Mouse (Mus musculus) embryo, embryonic 9.5 days (tissue): ENCODE results near the gene Btbd11.

Source experiments
- DNase-seq: peaks from one replicate; pipeline ENCODE4 v3.0.0-alpha.2; 2017; ENCODE audit errors: extremely low spot score

Gene Btbd11

DNA sequence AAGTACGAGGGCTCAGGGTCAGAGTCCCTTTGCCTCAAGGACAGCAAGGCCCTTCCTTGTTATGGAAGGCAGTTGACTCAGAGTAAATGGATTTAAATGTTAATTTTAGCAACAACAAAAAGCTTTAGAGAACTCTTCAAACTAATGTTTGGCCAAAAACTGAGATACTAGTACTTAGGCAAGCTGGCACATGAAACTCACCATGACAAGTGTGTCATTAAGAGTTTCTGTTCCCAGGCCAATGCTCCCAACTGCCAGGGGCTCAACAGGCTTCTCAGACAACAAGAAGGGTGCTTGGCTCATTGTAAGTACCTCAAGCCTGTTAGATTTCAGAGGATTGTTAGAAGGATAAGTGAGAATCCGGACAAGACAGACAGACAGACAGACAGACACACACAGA is 204.7 kb downstream of the Btbd11 start:
- DNase-seq = no peak

DNA sequence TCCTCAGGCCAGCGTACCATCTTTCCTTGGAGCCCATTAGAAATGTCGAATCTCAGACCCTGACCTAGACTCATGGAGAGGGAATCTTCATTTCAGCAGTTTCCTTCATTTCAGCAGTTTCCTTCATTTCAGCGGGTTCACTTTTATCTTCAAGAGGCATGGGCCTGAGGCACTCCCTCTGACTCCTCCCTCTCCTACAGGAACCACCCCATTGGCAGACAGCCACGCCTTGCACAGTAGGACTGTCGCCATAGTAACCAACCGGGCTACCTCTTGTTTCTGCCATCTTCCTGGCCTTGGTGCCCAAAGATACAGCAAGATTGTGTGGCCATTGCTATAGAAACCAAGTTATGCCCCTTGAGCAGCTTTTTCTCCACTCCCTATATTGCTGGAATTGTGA is 205.4 kb downstream of the Btbd11 start:
- no peak for DNase-seq

DNA sequence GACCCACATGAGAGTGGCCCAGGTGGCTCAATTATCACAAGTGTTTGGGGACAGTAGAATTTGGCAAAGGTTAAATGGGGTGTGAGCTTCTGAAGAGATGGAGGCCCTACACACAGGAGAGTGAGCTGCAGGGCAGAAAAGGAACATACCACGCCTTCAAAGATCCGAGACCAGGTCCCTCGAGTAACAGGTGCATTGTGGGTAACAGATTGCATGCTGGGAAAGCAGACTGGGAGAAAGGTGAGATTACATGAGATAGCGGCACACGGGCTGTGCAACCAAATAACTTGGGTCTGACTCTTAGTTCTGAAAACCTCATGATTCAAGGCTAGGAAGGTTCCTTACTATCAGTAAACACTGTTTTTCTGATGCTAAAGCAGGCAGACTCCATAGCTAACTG is 209.7 kb downstream of the Btbd11 start:
- DNase-seq = no peak

DNA sequence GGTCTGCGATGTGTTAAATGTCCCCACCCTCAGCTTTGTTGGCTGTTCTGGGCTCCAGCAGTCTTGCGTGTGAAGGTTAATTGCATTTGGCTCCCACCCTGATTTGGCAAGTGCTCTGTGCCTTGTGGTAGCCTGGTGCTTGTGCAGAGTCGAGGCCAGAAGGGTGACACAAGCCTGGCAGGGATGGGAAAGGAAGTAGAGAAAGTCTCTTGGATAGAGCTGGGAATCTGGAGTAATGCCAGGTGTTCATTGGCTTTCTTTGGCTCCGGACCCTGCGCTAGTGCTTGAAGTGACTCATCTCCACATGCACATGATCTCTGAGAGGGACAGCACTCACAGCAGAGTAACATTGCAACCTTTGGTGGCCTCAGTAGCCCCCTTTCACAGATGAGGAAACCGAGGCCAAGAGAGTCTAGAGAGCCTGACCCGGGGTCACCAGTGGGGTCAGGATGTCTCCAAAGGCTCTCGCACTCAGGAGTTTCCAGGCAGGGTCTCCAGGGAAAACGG is 211.5 kb downstream of the Btbd11 start:
- no peak for DNase-seq

DNA sequence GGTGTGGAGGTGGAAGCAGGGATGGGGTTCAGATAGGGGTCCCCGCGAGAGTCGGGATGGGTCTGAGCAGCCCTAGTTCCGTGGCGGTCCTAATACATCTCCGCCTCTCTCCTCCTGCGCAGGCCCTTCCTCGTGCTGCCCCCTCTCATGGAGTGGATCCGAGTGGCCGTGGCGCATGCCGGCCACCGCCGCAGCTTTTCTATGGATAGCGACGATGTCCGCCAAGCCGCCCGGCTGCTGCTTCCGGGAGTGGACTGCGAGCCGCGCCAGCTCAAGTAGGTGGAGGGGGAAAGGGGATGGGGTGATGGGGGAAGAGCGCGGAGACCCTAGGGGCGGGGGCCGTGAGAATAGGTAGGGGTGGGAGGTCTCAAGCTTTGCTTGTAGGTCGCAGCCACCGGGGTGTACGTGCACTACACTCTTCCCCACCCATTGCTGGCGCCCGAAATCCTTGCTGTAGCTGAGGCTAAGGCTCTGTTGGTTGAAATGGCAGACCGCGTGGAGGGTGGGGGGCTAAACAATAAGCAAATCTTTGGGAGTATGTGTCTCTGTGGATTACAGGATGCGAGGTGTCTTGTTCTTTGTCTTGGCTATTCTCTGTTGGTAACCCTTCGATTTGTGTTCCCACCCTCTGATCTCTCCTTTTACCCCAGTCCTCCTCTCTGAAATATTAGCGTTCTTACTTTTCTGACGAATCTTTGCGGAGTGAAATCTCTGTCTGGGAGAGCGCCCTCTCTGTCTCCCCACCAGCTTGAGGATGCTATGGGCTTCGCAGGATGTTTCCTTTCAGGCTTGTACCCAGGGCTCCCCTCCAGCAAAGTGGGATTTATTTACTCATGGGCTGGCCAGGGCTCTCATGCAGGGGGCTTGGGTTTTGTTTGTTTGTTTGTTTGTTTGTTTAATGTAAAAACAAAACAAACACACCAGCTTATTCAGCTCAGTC is 212.3 kb downstream of the Btbd11 start:
- peak; percentile 60 for DNase-seq

DNA sequence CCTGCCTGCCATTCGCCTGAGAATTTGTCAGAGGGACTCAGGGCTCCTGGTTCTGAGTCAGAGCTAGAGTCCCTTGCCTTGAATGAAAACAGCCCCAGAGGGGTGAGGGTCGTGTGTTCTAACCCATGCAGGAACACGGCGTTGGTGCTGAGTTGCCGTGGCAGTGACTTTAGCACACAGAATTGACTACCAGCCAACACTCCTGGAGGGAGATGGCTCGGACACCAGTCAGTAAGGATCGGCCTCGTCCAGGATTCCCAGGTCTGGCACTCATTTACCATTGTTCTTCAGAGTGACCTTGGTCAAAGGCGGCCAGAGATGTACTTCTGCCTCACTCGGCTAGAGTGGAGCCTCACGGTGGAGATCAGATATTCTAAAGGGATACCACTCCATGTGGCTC is 215.9 kb downstream of the Btbd11 start:
- DNase-seq = no peak

DNA sequence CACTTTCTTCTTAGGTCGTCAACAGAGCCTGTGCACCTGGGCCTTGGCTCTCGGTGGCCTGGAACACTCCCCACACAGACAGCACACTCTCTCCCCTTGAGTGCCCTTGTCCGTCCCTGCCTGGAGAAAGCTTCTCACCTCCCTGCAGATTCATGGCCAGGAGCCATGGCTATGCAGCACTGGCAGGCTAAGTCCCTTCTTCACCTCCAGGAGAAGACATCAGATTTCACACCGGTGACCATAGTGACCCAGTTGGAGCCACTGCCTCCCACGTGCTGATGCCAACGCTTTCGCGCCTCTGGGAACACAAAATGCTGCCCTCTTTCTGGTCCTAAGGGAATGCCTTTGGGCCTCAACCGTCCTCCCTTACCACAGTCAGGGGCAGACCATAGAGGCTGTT is 217.9 kb downstream of the Btbd11 start:
- no peak for DNase-seq

DNA sequence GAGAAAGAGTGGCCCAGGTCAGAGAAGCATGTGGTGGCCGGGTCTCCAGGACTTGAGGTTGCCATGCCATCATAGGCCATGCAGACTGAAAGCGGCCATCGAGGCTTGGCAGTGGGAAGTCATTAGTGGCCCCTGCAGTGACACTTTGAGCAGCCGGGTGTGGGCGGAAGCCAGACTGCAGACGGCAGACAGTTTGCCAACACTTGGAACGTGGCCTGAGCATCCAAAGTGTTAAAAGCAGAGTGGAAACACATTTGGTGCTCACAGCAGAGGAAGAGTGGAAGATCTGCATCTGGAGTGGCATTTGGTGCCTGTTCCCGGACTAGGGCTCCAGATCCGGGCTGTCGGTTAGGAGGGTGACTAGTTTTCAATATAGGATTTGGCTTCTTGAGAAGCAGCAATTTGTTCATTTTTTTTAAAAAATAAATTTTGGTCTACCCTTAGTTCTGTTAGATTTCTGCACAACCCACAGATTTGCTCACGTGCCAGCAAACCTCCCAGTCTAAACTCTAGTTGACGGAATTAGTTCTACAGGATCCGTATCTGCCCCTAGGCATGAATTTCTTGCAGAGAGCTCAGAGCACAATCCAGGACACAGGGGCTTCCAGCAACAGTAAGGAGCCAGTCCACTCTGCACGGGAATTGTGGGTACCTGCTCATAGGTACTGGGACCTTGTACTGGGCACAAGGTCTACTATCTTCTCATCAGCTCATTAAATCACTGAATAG is 222.1 kb downstream of the Btbd11 start:
- no peak for DNase-seq

DNA sequence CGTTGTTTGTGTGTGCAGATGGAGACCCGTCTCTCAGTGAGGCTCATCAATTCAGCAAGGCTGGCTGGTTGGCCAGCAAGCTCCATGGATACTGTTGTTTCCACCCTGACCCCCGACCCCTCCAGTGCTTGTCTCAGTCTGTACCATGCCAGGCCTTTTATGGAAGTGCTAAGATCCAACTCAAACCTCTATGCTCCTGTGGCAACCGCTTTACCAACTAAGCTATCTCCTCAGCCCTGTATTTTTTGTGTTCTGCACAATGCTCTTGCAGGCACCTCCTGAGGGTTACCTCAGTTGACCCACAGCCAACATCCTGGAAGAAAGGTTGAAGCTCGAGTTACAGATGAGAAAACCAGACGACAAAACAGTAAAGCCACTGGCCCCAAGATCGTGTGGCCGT is 230.5 kb downstream of the Btbd11 start:
- peak; percentile 33 for DNase-seq

DNA sequence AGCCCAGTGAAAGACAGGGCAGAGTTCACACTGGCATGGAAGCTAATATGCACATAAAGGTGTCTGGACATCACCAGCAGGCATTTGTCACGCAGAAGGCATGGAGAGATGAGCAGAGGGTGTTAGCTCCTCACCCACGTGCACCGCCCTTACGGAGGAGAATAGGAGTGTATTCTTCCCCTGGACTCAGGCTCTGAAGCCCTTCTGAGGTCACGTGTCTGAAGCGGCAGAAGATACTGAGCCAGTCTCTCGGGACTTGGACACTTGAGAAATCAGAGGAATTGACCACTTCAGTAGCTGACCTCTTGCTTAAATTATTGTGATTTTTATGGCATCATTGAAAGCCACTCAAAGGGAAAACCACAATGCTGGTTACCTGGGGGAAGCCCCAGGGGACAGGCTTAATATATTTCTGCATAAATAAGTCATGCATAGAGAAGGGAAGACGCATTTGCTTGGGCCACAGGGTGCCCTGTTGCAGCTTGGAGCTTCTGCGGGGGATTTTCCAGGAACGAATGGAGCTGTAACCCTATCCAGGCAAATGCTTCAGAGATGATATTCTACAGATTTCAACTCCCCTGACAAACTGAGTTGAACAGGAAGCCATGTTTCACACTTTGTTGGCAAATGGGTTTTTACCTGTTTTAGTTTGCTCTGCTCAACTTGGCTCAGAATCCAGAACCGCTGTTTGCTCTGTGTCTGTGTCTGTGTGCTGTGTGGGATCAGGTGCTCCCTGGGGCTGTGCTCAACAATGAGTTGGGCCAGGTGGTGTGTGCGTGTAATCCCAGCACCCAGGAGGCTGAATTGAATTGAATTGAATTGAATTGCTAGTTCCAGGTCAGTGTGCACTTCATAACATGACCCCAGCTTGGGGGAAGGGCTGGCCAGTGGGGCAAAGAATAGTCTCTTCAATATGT is 231.1 kb downstream of the Btbd11 start:
- no peak for DNase-seq

DNA sequence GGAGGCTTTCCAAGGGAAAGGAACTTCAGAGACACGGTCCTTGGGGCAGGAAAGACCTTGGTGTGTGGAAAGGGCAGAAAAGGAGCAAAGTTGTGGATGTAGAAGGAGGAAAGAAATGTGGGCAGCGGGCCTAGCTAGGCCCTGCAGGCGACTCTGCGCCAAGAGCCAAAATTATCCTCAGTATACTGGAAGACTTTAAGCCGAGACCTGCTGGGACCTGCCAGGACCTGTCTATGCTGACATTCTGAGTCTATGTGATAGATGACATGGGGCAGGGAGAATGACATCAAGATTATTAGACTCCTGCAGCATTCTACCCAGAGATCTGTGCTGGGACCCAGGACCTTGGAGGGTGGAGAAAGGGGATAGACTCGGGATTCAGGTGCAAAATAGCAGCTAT is 234.5 kb downstream of the Btbd11 start:
- no peak for DNase-seq

DNA sequence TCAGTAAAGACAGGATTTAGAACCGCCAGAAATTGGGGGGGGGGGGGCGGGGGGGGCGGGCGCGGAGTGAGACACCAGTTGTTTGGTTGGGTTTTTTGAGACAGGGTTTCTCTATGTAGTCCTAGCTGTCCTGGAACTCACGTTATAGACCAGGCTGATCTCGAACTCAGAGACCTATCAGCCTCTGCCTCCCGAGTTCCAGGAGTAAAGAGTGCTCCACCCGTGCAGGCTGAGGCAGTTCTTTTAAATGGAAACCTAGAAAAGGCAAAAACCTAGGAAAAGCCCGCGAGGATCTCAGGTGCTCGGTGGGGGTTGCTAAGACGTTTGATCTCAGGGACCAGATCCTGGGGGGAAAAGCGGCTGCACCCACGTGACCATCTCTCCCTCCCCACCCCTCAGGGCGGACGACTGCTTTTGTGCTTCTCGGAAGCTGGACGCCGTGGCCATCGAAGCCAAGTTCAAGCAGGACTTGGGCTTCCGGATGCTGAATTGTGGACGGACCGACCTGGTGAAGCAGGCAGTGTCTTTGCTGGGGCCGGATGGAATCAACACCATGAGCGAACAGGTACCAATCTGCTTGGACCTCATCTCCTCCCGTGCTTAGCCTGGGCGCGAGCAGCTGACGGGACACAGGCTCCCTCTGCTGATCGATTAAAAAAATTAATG is 238.0 kb downstream of the Btbd11 start:
- DNase-seq = peak; percentile 70

DNA sequence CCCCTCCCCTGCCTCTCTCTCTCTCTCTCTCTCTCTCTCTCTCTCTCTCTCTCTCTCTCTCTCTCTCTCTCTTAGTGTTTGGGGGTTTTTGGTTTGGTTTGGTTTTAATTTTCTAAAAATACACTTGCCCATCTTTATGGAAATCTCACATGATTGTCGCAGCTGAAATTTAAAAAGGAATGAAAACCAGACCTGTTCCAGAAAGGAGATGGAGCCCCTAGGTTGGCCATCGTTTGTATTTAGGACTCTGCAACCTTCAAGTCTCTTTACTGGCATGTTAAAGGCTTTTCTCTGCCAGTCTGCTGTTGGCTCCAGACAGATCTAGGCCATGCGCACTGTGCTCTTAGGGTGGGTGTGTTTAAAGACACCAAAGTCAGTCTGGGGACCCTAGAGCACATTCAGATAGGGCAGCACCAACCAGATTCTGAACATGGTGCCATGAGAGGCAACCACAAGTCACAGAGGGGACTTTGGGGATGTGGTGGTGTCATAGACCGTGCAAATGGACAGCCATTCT is 238.6 kb downstream of the Btbd11 start:
- DNase-seq = no peak

DNA sequence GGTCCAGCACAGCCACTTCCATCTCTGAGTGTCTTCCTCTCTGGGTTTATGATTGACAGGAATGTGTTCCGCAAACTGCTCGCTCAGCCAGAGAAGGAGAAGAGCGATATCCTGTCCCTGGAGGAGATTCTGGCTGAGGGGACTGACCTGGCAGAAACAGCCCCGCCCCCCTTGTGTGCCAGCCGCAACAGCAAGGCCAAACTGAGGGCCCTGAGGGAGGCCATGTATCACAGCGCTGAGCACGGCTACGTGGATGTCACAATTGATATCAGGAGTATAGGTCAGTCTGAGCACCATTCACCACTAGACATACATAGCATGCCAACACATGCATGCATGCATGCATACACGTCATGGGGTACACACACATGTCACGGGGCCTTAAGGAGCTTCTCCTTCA is 245.4 kb downstream of the Btbd11 start:
- DNase-seq = no peak

DNA sequence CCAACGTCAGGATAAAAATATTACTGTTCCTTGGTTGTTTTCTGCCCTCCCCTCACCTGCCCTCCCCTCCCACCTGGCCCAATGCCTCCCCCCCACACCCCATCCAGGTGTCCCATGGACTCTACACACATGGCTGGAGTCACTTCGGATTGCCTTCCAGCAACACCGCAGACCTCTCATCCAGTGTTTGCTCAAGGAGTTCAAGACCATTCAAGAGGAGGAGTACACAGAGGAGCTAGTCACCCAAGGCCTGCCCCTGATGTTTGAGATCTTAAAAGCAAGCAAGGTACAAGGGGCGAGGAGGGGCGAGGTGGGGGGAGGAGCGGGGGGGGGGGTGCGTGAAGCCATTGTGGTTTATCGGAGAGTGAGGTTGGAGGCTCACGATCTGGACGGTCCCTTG is 247.0 kb downstream of the Btbd11 start:
- DNase-seq = no peak

DNA sequence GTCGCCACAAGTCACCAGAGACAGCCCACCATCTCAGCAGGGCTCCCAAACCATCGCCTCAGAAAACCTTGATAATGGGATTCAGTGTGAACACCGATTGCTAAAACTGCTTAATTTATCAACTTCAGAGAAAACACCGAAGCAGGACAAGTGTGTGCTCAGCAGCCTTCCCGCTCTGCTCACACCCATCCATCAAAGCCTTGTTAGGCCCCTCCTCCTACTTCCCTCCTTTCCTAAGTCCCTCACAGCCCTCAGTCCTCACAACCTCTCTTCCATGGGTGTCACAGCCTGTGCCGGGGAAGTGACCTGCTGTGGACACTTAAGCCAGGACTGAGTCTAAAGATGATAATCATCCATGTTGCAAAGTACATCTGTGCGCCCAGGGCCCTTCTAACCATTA is 251.0 kb downstream of the Btbd11 start:
- no peak for DNase-seq

DNA sequence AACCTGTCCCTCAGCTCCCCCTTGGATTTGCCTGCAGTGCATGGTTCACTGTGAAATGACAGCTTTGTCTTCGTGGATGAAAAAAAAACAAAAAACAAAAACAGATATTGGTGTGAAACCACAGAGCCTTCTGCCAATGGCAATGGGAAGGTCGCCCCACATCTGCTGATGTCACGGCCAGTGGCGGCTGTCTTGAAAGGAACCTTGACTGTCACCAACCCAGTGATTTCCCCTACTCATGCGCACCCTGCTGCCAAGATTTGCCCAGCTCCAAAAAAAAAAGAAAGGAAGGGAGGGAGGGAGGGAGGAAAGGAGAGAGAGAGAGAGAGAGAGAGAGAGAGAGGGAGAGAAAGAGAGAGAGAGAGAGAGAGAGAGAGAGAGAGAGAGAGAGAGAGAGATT is 251.5 kb downstream of the Btbd11 start:
- no peak for DNase-seq

DNA sequence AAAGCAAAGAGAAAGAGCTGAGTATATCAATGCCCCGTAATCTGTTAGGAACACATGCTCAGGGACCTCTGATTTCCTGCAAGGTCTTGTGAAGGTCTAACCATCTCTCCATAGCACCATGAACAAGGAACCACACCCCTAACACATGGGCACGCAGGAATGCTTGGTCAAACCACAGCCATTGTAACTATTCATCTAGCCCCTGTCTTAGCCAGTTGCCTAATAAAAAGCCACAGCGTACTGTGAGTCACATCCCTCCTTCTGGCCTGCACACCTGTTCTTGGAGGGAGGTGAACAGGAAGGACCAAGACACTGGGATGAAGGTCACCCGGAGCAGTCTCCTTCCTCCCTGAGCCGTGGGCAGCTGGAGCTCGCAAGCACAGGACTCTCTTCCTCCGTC is 253.0 kb downstream of the Btbd11 start:
- DNase-seq = no peak

DNA sequence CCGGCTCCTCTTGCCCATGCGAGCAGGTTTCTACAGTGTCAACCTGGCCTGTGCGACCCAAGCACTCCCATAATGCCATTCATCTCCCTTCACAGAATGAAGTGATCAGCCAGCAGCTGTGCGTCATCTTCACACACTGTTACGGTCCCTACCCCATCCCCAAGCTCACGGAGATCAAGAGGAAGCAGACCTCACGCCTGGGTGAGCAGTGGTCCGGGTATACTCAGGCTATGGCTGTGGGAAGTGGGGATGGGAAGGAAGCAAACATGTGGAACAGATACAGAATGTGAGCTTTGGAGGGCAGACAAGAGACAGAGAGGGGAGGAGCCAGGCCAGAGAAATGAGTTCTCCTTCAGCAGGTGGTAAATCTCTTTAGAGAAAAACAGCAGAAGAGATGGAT is 253.8 kb downstream of the Btbd11 start:
- DNase-seq = no peak

DNA sequence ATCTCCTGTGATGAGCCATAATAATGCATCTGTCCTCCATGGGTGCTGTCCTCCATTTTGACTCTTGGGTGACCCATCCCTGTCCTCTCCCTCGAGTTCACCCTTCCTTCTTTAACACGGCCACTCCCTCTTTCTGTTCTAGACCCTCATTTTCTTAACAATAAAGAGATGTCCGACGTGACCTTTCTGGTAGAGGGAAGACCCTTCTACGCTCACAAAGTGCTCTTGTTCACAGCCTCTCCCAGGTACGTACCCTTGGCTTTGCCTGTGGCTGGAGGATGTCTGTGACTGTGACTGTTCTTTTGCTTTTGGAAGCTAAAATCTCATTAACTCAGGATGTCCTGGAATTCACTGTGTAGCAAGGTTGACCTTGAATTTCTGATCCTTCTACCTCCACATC is 258.7 kb downstream of the Btbd11 start:
- no peak for DNase-seq

DNA sequence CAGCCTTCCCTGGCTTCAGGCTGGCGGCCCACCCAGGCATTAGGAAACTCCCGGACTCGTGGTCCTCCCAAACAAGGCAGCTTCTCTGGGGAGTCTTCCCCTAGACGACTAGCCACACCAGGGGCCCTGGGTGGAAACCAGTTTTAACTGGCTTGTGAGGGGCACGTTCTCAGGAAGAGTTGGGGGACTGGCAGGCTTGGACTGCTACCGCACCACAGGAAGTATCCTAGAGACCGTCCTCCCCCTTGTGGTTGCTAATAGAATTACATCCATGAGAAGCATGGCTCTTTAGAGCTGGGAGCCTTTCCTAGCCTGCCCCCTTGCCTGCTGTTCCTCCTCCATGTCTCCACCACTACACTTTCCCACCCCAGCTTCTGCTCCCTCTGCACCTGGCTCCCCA is 265.1 kb downstream of the Btbd11 start:
- DNase-seq = peak; percentile 65
